Mouse (Mus musculus): ENCODE measurements at regions not wholly inside any gene's neighbourhood (a gene's known extent, or its start where the extent isn't known, plus 50 kb on each side); places are given as distances from the start of the nearest gene placed in this dataset.

DNA sequence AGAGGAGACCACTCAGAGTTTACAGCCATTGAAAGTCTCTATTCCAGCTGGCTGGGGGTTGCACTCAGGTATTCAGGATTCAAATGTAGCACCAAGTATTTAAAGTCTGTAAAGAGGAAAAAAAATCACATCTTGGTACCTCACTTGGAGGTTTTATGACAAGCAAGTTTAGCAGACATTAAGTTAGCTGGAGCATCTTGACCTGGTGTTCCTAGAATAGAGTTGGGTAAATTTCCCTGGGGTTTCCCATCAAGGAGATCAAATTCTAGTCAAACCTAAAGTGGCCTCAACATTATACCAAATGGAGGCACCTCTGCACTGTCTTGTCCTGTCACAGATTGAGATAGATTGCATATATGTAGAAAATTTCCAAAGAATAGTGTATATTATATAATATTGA is 93.8 kb upstream of the Fndc3a start:
- Histone ChIP-seq H3K4me1 (replicated peaks; ENCODE audit: low read depth, low read length) (no peaks in the 10 kb centered on the region), H3K36me3 (ENCODE audit: insufficient read depth, low read length) (no peaks in the 10 kb centered on the region), H3K27me3 (ENCODE audit: insufficient read depth, low read length) (no peaks in the 10 kb centered on the region), H3K9me3 (ENCODE audit: low read length) (no peaks in the 10 kb centered on the region), H3K4me3 (replicated peaks; ENCODE audit: low read length) (no peak overlapping the region)
- TF ChIP-seq NANOG (IDR thresholded peaks at IDR 0.05; ENCODE audit: borderline replicate concordance, low read length) (no peak), POU5F1 (IDR thresholded peaks at IDR 0.05; ENCODE audit: borderline replicate concordance, low read length) (no peak), CTCF (conservative IDR thresholded peaks at IDR 0.05; ENCODE audit: low read length) (no peak)

DNA sequence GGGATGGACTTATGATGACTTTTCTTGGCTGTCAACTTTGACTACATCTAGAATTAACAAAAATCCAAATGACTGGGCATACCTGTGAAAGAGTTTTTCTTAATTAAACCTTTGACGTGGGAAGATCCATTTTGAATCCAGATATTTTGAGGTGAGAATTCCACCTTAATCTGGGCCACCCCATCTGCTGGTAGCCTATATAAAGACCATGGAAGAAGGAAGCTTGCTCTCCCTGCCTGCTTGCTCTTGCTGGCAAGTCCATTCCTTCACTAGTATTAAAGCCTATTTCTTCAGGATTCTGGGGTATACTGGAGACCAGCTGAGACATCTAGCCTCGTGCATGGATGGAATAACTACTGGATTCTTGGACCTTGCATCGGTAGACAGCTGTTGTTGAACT is 80.9 kb upstream of the Fndc3a start:
- no peaks in the 10 kb centered on the region for H3K36me3 ChIP-seq (ENCODE audit: insufficient read depth, low read length)
- H3K27me3 ChIP-seq (ENCODE audit: insufficient read depth, low read length): no peaks in the 10 kb centered on the region
- no peaks in the 10 kb centered on the region for H3K4me1 ChIP-seq (replicated peaks; ENCODE audit: low read depth, low read length)
- TF ChIP-seq NANOG (IDR thresholded peaks at IDR 0.05; ENCODE audit: borderline replicate concordance, low read length): no peak
- no peak for TF ChIP-seq POU5F1 (IDR thresholded peaks at IDR 0.05; ENCODE audit: borderline replicate concordance, low read length)
- no peak for TF ChIP-seq CTCF (conservative IDR thresholded peaks at IDR 0.05; ENCODE audit: low read length)
- H3K9me3 ChIP-seq (ENCODE audit: low read length): no peaks in the 10 kb centered on the region
- no peak overlapping the region for H3K4me3 ChIP-seq (replicated peaks; ENCODE audit: low read length)

DNA sequence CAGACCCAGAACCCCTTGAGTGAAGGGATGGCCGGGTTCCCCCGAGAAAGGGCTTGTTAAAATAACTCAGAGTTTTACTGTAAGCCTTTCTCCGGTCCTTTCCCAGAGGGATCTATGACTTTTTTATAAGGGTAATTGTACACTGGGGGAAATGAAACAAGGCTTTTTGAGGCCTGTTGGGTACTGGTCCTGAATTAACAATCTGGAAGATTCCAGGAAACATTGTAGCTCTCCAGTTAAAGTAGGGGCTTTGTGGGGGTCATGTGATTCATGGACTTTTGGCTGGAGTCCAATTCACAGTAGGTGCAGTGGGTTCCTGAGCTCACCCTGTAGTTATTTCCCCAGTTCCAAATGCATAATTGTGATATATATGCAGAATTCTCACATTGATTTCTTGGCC is 77.1 kb upstream of the Fndc3a start:
- Histone ChIP-seq H3K4me3 (replicated peaks; ENCODE audit: low read length) (no peak overlapping the region), H3K4me1 (replicated peaks; ENCODE audit: low read depth, low read length) (peaks cover 3% of the 10 kb centered on the region; the same call in 1 of the 2 replicates), H3K27me3 (ENCODE audit: insufficient read depth, low read length) (no peaks in the 10 kb centered on the region), H3K36me3 (ENCODE audit: insufficient read depth, low read length) (no peaks in the 10 kb centered on the region), H3K9me3 (ENCODE audit: low read length) (no peaks in the 10 kb centered on the region)
- TF ChIP-seq POU5F1 (IDR thresholded peaks at IDR 0.05; ENCODE audit: borderline replicate concordance, low read length) (no peak), CTCF (conservative IDR thresholded peaks at IDR 0.05; ENCODE audit: low read length) (no peak), NANOG (IDR thresholded peaks at IDR 0.05; ENCODE audit: borderline replicate concordance, low read length) (no peak)

DNA sequence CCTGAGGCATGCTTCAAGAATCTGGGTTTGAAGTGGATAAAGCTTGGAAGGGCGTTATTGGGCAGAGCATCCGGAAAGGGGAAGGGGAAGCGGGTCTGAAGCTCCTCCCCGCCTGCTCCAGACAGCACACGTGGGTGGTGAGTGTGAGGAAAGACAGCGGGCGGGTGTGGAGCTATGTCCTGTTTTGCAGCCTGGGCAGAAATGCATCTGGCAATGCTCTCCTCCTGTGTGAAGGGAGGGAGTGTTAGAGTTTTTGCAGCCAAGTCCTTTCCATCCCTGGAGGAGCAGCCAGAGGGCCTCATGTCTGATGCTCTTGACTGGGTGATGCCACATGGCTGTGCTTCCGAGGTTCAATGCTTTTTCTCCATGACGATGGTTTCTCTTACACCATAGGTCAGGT is 73.4 kb upstream of the Fndc3a start:
- no peaks in the 10 kb centered on the region for H3K27me3 ChIP-seq (ENCODE audit: insufficient read depth, low read length)
- no peaks in the 10 kb centered on the region for H3K36me3 ChIP-seq (ENCODE audit: insufficient read depth, low read length)
- H3K4me3 ChIP-seq (replicated peaks; ENCODE audit: low read length): no peak overlapping the region
- TF ChIP-seq NANOG (IDR thresholded peaks at IDR 0.05; ENCODE audit: borderline replicate concordance, low read length) (no peak), CTCF (conservative IDR thresholded peaks at IDR 0.05; ENCODE audit: low read length) (no peak)
- H3K9me3 ChIP-seq (ENCODE audit: low read length): no peaks in the 10 kb centered on the region
- H3K4me1 ChIP-seq (replicated peaks; ENCODE audit: low read depth, low read length): peaks cover 3% of the 10 kb centered on the region; the same call in 1 of the 2 replicates

DNA sequence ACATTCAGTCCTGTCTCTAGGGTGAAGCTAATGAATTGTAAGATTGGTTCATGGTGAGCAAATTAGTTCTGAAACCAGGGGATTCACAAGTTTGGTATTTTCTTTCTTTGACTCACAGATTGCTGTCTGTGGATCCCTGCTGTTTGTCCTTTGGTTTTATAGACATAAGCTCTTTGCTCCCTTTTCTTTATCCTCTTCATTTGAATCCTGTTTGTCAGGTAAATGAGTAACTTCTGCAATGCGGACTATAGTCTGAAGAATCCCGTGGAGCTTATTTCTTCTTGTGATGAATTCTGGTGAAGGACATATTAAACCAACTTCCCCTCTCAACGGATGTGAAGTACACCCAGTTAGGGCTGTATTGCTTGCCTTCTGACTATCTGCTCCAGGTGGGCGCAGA is 69.6 kb upstream of the Fndc3a start:
- TF ChIP-seq POU5F1 (IDR thresholded peaks at IDR 0.05; ENCODE audit: borderline replicate concordance, low read length): no peak
- no peak for TF ChIP-seq CTCF (conservative IDR thresholded peaks at IDR 0.05; ENCODE audit: low read length)
- TF ChIP-seq NANOG (IDR thresholded peaks at IDR 0.05; ENCODE audit: borderline replicate concordance, low read length): no peak
- no peaks in the 10 kb centered on the region for H3K27me3 ChIP-seq (ENCODE audit: insufficient read depth, low read length)
- H3K36me3 ChIP-seq (ENCODE audit: insufficient read depth, low read length): no peaks in the 10 kb centered on the region
- H3K4me1 ChIP-seq (replicated peaks; ENCODE audit: low read depth, low read length): peaks cover 3% of the 10 kb centered on the region; the same call in 1 of the 2 replicates
- no peak overlapping the region for H3K4me3 ChIP-seq (replicated peaks; ENCODE audit: low read length)
- no peaks in the 10 kb centered on the region for H3K9me3 ChIP-seq (ENCODE audit: low read length)

DNA sequence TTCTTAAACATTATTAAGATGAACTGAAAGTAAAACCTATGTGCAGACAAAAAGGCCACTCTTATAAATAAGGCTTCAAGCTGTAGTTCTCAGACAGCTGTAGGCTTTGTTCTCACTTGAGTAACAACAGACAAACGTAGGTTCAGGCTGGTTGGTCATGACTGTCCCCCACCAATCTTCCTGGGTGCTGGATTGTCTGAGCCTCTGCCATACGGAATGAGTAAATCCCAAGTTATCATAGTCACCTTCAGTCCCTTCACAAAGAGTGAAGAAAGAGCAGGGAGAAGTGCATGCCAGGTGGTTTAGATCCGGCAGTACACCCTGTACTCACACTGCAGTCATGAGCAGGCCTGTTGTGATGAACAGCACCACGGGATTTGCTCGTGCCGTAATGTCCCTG is 69.0 kb upstream of the Fndc3a start:
- TF ChIP-seq CTCF (conservative IDR thresholded peaks at IDR 0.05; ENCODE audit: low read length) (no peak), NANOG (IDR thresholded peaks at IDR 0.05; ENCODE audit: borderline replicate concordance, low read length) (no peak), POU5F1 (IDR thresholded peaks at IDR 0.05; ENCODE audit: borderline replicate concordance, low read length) (no peak)
- no peak overlapping the region for H3K4me3 ChIP-seq (replicated peaks; ENCODE audit: low read length)
- H3K9me3 ChIP-seq (ENCODE audit: low read length): no peaks in the 10 kb centered on the region
- peaks cover 3% of the 10 kb centered on the region; the same call in 1 of the 2 replicates for H3K4me1 ChIP-seq (replicated peaks; ENCODE audit: low read depth, low read length)
- H3K27me3 ChIP-seq (ENCODE audit: insufficient read depth, low read length): no peaks in the 10 kb centered on the region
- no peaks in the 10 kb centered on the region for H3K36me3 ChIP-seq (ENCODE audit: insufficient read depth, low read length)

DNA sequence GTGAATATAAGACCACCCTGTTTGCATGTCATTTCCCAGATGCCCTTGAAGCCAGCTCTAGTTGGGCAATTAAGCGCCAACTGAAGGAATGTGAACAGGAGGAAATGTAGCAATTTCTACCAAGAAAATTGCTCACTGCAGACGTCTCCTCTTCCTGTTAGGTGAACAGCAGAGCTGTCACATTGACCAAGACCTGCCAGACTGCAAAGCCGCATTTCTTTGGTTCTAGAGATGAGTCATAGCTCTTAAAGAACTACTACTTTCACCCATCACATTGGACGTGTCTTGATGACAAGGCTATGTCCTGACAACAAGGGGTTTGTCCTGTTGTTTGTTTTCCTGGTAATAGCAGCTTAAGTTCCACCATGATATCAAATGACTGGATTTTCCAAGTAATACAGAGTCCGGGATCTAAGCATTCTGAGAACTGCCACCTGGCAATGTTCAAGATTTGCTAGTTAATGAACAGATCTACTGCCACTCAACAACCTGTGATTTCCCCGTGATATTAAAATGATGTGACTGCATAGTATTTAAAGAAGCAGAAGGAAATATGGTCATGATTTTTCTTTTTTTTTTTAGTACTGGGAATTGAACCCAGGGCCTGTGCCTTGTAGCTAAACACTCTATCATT is 68.2 kb upstream of the Fndc3a start:
- no peaks in the 10 kb centered on the region for H3K27me3 ChIP-seq (ENCODE audit: insufficient read depth, low read length)
- H3K9me3 ChIP-seq (ENCODE audit: low read length): peaks cover under 1% of the 10 kb centered on the region; the same call in 1 of the 2 replicates
- TF ChIP-seq CTCF (conservative IDR thresholded peaks at IDR 0.05; ENCODE audit: low read length): no peak
- no peaks in the 10 kb centered on the region for H3K4me1 ChIP-seq (replicated peaks; ENCODE audit: low read depth, low read length)
- H3K4me3 ChIP-seq (replicated peaks; ENCODE audit: low read length): no peak overlapping the region
- no peaks in the 10 kb centered on the region for H3K36me3 ChIP-seq (ENCODE audit: insufficient read depth, low read length)

DNA sequence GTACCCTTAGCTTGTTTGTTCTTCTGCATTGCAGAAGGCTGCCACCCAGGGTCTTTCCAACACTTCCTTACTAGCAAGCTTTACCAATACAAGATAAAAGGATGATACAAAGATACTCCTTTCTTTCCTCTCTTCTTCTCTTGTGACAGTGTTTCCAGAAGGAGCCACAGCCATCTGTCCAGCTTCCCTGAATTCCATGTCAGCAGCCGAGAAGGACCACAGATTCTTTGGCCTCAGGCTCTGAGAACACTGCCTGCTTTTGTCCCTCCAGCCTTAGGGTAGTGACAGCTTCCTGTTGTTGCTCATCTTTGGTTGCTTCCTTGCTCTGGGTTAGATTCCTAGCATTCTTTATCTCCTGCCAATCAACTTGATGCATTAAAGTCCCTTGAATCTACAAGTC is 60.4 kb upstream of the Fndc3a start:
- no peak overlapping the region for H3K4me3 ChIP-seq (replicated peaks; ENCODE audit: low read length)
- no peaks in the 10 kb centered on the region for H3K4me1 ChIP-seq (replicated peaks; ENCODE audit: low read depth, low read length)
- H3K27me3 ChIP-seq (ENCODE audit: insufficient read depth, low read length): no peaks in the 10 kb centered on the region
- peaks cover 14% of the 10 kb centered on the region; the same call in 1 of the 2 replicates for H3K9me3 ChIP-seq (ENCODE audit: low read length)
- no peak for TF ChIP-seq CTCF (conservative IDR thresholded peaks at IDR 0.05; ENCODE audit: low read length)
- TF ChIP-seq POU5F1 (IDR thresholded peaks at IDR 0.05; ENCODE audit: borderline replicate concordance, low read length): no peak
- TF ChIP-seq NANOG (IDR thresholded peaks at IDR 0.05; ENCODE audit: borderline replicate concordance, low read length): no peak
- H3K36me3 ChIP-seq (ENCODE audit: insufficient read depth, low read length): no peaks in the 10 kb centered on the region

DNA sequence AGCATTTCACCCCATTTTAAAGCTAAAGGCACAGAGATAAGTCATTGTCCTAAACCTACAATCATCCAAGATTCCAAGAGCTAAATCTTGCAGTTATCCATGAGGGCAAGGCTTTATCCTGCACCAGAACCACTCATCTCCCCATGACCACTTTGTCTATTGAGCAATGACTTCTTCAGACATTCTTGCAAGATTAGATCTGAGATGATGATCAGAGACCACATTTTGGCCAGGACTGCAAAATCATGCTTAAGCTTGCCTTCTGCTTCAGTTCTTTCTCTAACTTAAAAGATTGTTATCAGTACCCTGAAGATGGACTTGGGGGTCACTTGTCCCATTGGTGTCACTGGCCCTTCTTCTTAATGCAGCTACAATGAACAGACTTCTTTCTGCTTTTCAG is 50.3 kb upstream of the Fndc3a start:
- Histone ChIP-seq H3K4me1 (replicated peaks; ENCODE audit: low read depth, low read length) (no peaks in the 10 kb centered on the region), H3K4me3 (replicated peaks; ENCODE audit: low read length) (no peak overlapping the region), H3K27me3 (ENCODE audit: insufficient read depth, low read length) (no peaks in the 10 kb centered on the region), H3K36me3 (ENCODE audit: insufficient read depth, low read length) (no peaks in the 10 kb centered on the region), H3K9me3 (ENCODE audit: low read length) (no peaks in the 10 kb centered on the region)
- TF ChIP-seq POU5F1 (IDR thresholded peaks at IDR 0.05; ENCODE audit: borderline replicate concordance, low read length) (no peak), NANOG (IDR thresholded peaks at IDR 0.05; ENCODE audit: borderline replicate concordance, low read length) (no peak), CTCF (conservative IDR thresholded peaks at IDR 0.05; ENCODE audit: low read length) (no peak)

All from E14TG2a.4 (cell line).